Mouse (Mus musculus) lung, embryonic 14.5 days (tissue): Measurements from ENCODE around the gene Lhfpl5. TPM values are rescaled to one million over a fixed set of nuclear protein-coding genes. Genes with fewer than 3 reads are reported as not detected.

Experiments used
- ATAC-seq: fragments of 200-750 bp; cut with Nextera tagmentation; 2 replicates; pipeline ENCODE4 v1.8.0; 2017; ENCODE audit warnings: mild to moderate bottlenecking, moderate TSS enrichment, moderate library complexity; ENCODE audit not compliant: insufficient read depth
- DNase-seq: peaks from one replicate; pipeline ENCODE4 v3.0.0-alpha.2; 2015
- H3K27ac ChIP-seq: fragments of 300-500 bp; sonication (generic); 2 replicates; pipeline ENCODE4 v1.5.1; 2014; ENCODE audit warnings: low read depth, mild to moderate bottlenecking, moderate library complexity
- H3K27me3 ChIP-seq: fragments of 300-500 bp; sonication (generic); 2 replicates; pipeline ENCODE4 v1.6.1; 2014; ENCODE audit warnings: low read length, control low read depth; ENCODE audit not compliant: insufficient read depth
- H3K36me3 ChIP-seq: fragments of 300-500 bp; sonication (generic); 2 replicates; pipeline ENCODE4 v1.6.1; 2014; ENCODE audit warnings: control low read depth; ENCODE audit not compliant: insufficient read depth
- H3K4me1 ChIP-seq: fragments of 300-500 bp; sonication (generic); 2 replicates; pipeline ENCODE4 v1.6.1; 2014; ENCODE audit warnings: antibody characterized with exemption, control low read depth; ENCODE audit not compliant: insufficient read depth
- H3K4me2 ChIP-seq: fragments of 300-500 bp; sonication (generic); 2 replicates; pipeline ENCODE4 v1.6.1; 2014; ENCODE audit warnings: mild to moderate bottlenecking
- H3K4me3 ChIP-seq: fragments of 300-500 bp; sonication (generic); 2 replicates; pipeline ENCODE4 v1.5.1; 2014; ENCODE audit warnings: low read depth, low read length
- H3K9ac ChIP-seq: fragments of 300-500 bp; sonication (generic); 2 replicates; pipeline ENCODE4 v1.6.1; 2014
- H3K9me3 ChIP-seq: fragments of 300-500 bp; sonication (generic); 2 replicates; pipeline ENCODE4 v1.6.1; 2016; ENCODE audit warnings: low read depth, low read length, control low read depth
- CTCF ChIP-seq: IDR thresholded peaks from 2 replicates; pipeline ENCODE4 v1.5.1; 2016; ENCODE audit warnings: antibody characterized with exemption, low read depth
- WGBS: fragments of 180-500 bp; shearing (Covaris S2); extraction: QIAGEN DNeasy Blood & Tissue Kit; methylation state at CpG from one replicate; pipeline ENCODE4 v1.1.7; 2014; 5-methylcytosine and 5-hydroxymethylcytosine counted together
- polyA plus RNA-seq: library from polyadenylated mRNA; unstranded; fragments of >200 nt; fragmentation: Nextera tagmentation; extraction: Ambion mirVana; gene quantifications from 2 replicates; pipeline ENCODE4 v1.2.1, GENCODE M21; 2014

Gene Lhfpl5
- polyA plus RNA-seq, 1 experiment from 2014 or later, result 0.32 TPM

DNA sequence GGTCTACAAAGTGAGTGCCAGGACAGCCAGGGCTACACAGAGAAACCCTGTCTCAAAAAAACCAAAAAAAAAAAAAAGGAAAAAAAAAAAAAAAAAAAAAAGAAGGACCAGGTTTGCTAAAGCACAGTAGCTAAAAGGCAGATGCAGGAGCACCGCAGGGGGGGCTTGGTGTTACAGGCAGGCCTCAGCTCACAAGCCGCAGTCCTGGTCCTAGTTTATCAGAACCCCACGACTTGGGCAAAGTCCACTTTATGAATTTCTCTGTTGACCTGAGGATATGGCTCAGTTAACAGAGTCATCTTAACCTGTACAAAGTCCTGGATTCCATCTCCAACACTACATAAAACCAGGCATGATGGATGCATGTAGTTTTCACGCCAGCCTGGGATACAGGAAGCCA lies 39.9 kb downstream of the Lhfpl5 start:
- Histone ChIP-seq H3K36me3 (peaks cover 28% of the 10 kb centered on the region), H3K9ac (no peak overlapping the region), H3K4me2 (no peak overlapping the region), H3K4me1 (no peaks in the 10 kb centered on the region), H3K9me3 (no peaks in the 10 kb centered on the region), H3K4me3 (no peak overlapping the region), H3K27ac (no peak overlapping the region), H3K27me3 (no peaks in the 10 kb centered on the region)
- WGBS, result 93% methylated on average over 4 of the region's 4 CpGs
- TF ChIP-seq CTCF, result no peak
- no peak for ATAC-seq
- DNase-seq, result no peak

DNA sequence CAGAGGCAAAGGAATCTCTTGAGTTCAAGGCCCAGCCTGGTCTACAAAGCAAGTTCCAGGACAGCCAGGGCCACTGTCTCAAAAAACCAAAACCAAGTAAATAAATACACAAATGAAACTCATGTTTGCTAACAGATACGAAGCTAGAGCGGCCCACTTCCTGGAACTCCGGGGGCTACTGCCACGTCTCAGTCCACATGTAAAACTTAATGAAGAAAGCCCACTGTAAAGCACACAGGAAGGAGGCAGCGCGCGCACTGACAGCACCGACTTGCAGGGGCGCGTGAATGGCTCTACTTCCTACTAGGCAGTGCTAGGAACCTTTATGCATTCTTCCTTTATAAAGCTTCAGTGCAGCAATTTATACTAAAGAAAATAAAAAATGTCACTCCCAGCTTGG lies 42.2 kb downstream of the Lhfpl5 start:
- Histone ChIP-seq H3K9ac (no peak overlapping the region), H3K9me3 (no peaks in the 10 kb centered on the region), H3K4me2 (no peak overlapping the region), H3K27ac (no peak overlapping the region), H3K4me3 (no peak overlapping the region), H3K4me1 (peaks cover 9% of the 10 kb centered on the region), H3K36me3 (peaks cover 35% of the 10 kb centered on the region), H3K27me3 (no peaks in the 10 kb centered on the region)
- no peak for ATAC-seq
- 83% methylated on average over 10 of the region's 10 CpGs for WGBS
- TF ChIP-seq CTCF, result no peak
- DNase-seq, result no peak

DNA sequence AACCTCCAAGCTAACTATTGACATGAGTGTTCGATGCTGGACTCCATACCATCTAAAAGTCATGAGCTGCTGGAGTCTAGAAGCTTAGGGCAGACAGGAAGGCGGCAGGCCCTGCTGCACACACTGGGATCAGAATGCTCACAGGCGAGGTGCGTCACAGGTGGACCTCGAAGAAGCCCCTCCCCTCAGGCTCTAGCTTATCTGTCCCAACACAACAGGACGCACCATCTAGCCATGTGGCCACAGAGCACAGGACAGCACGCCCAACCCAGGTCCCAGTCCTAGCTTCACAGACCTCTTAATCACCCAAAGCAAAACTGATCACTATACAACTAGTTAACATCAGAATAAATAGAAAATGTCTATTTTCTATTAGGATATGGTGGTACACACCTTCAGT lies 42.7 kb downstream of the Lhfpl5 start:
- 73% methylated on average over 7 of the region's 7 CpGs for WGBS
- no peak overlapping the region for H3K4me3 ChIP-seq
- no peaks in the 10 kb centered on the region for H3K27me3 ChIP-seq
- no peak overlapping the region for H3K27ac ChIP-seq
- no peak for TF ChIP-seq CTCF
- ATAC-seq (no peak), DNase-seq (no peak)
- peaks cover 35% of the 10 kb centered on the region for H3K36me3 ChIP-seq
- H3K9ac ChIP-seq, result no peak overlapping the region
- no peaks in the 10 kb centered on the region for H3K9me3 ChIP-seq
- H3K4me2 ChIP-seq, result no peak overlapping the region
- H3K4me1 ChIP-seq, result peaks cover 9% of the 10 kb centered on the region

DNA sequence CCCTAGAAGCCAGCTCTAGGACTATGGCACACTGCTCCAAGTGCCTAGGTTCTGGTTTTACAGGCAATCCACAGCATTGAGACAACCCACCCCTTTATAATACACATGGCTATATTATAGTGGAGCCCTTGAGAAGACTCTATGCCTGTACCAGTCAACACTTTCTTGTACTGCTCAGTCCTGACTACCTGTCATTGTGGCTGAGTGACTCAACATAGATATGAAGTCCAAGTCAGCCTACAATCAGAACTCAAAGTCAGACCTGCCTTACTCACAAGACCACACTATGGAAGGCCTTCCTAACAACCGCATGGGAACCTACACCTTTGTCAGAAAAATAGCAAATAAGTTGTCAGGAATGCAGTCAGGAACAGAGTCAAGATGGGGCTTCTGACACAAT lies 43.3 kb downstream of the Lhfpl5 start:
- H3K4me3 ChIP-seq, result no peak overlapping the region
- no peak overlapping the region for H3K9ac ChIP-seq
- DNase-seq (no peak), ATAC-seq (no peak)
- H3K9me3 ChIP-seq, result no peaks in the 10 kb centered on the region
- WGBS, result 88% methylated on average over 1 of the region's 1 CpGs
- TF ChIP-seq CTCF, result no peak
- no peak overlapping the region for H3K4me2 ChIP-seq
- H3K4me1 ChIP-seq, result peaks cover 9% of the 10 kb centered on the region
- no peak overlapping the region for H3K27ac ChIP-seq
- H3K36me3 ChIP-seq, result peaks cover 35% of the 10 kb centered on the region
- no peaks in the 10 kb centered on the region for H3K27me3 ChIP-seq

DNA sequence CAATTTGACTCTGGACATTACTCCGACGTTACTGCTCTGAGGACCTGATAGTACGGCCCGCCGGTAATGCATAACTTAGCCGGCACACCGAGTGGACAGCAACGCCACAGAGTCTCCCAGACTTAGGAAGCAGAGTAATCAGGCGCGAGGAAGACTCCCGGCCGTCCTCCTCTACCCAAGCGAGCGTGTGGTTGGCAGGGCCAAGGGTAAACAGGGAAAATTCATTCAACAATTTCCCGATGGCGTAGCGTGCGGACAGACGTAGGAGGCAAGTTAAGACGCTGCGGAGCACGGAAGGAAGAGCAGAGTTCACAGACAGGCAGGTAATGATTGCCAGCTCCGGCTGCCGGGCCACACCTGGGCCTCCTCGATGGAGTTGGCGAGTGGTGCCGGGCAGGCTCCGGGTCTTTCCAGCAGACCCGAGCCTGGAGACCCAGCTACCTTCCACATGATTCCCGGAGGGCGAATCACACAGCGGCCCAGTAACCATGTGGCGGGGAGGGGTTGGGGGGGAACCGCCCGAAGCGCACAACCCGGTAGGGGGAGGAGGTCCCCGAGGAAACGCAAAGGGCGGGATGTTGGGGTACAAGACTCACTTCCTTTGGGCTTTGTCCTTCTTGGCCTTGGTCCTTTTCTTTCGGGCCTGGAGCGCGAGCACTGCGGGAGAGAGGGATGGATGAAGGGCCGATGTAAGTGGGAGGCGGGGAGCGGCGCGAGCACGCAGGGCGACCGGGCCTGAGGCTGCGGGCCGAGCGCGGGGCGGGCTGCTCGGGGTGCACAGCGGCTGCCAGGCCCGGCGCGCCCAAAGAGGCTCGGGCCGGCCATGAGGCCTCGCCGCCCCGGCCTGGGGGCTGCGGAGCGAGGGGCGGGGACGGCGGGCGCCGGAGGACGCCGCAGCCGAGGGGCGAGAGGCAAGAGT lies 46.2 kb downstream of the Lhfpl5 start:
- Histone ChIP-seq H3K36me3 (peaks cover 22% of the 10 kb centered on the region), H3K4me3 (peak overlapping the region; percentile 99), H3K27me3 (no peaks in the 10 kb centered on the region), H3K4me1 (peaks cover 9% of the 10 kb centered on the region), H3K9ac (peak overlapping the region; percentile 95), H3K4me2 (peak overlapping the region; percentile 94), H3K9me3 (no peaks in the 10 kb centered on the region), H3K27ac (peak overlapping the region; percentile 90)
- DNase-seq, result peak; percentile 71
- TF ChIP-seq CTCF, result no peak
- WGBS, result under 1% methylated on average over 78 of the region's 78 CpGs
- ATAC-seq, result peak; percentile 86

DNA sequence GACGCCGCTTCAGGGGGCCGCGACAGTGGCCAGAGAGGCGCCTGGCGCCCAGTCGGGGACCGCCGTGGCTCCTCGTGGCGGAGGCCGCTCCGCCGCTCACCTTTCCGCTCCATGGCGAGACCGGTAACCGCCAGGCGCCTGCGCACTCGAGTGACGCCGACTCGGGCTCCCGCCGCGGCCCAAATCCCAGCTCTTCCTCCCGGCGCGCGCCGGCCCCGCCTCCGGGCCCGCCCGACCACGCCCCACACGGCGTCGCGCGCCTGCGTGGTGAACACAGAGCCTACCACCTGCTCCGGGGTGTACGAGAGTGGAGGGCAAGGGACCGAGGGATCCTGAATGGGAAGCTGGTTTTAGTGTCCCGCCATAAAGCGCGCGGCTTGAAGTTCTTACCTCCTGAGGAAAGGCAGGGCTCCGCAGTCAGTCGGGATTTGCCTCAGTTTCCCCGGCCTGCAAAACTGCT lies 46.9 kb downstream of the Lhfpl5 start, which contains the start of gene Srpk1:
TSS of gene Srpk1 (minus strand) at position 410 of the 460 bp plus-strand sequence.
- Histone ChIP-seq H3K27me3 (no peaks in the 10 kb centered on the region), H3K27ac (peak within 1 kb of the TSS; percentile 90), H3K36me3 (peaks cover 20% of the 10 kb centered on the region; the same call in 1 of the 2 replicates), H3K4me3 (peak within 1 kb of the TSS; percentile 99), H3K4me2 (peak within 1 kb of the TSS; percentile 94), H3K9ac (peak within 1 kb of the TSS; percentile 95), H3K4me1 (peaks cover 9% of the 10 kb centered on the region), H3K9me3 (no peaks in the 10 kb centered on the region)
- TF ChIP-seq CTCF, result no peak
- ATAC-seq, result peak; percentile 96
- DNase-seq, result peak; percentile 95
- WGBS, result under 1% methylated on average over 52 of the region's 53 CpGs

DNA sequence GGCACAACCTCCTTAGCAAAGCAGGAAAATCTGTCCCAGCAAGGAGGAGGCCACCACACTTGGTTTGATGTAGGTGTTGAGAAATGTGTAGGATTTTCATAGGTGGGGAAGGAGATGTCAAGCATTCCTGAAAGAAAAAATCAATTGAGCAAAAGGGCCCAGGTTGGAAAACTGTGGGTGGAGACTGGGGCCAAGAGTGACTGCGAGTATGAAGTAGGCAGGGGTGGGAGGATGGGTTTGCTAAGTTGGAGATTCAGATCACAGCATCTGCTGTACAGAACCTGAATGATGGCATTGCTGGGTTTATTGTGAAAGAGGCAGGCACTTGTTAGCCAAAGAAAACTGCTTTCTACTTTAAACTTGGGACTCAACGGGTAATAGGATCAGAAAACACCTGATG lies 49.4 kb downstream of the Lhfpl5 start:
- Histone ChIP-seq H3K36me3 (peaks cover 12% of the 10 kb centered on the region; the same call in 1 of the 2 replicates), H3K9ac (no peak overlapping the region), H3K27me3 (no peaks in the 10 kb centered on the region), H3K9me3 (no peaks in the 10 kb centered on the region), H3K4me2 (no peak overlapping the region), H3K4me1 (peaks cover 9% of the 10 kb centered on the region), H3K27ac (no peak overlapping the region), H3K4me3 (no peak overlapping the region)
- no peak for TF ChIP-seq CTCF
- 63% methylated on average over 2 of the region's 2 CpGs for WGBS
- ATAC-seq (no peak), DNase-seq (no peak)
